Mouse (Mus musculus) testis, adult 2 months (tissue): Measurements from ENCODE around the gene Ly6g6e.

ENCODE experiments used
- CTCF ChIP-seq: fragments of 200-500 bp; IDR thresholded peaks from 2 replicates; pipeline ENCODE4 v1.5.1; 2012; ENCODE audit warnings: low read depth, mild to moderate bottlenecking, inconsistent platforms, low read length, moderate library complexity; ENCODE audit not compliant: control insufficient read depth, insufficient read depth, insufficient replicate concordance
- POLR2A ChIP-seq: fragments of 200-500 bp; IDR thresholded peaks from 2 replicates; pipeline ENCODE4 v1.6.1; 2012; ENCODE audit warnings: low read depth, mild to moderate bottlenecking, inconsistent platforms, low read length, moderate library complexity; ENCODE audit not compliant: control insufficient read depth

- TF ChIP-seq POLR2A (no peak), CTCF (peak; percentile 48; the same call in 1 of the 2 replicates)
Measured at GRCm38 (mm10) chr17:35029691-35030532, 46.8 kb upstream of the Ly6g6e start.
